Mouse (Mus musculus) spleen, adult 2 months (tissue): ENCODE results near the gene Cacna1f. TPM values are rescaled to one million over a fixed set of nuclear protein-coding genes. Genes with fewer than 3 reads are reported as not detected.
A peak's percentile ranks its signal among the peaks of the same experiment; 100 is the strongest.

Source experiments
- DNase-seq, 2 experiments: peaks; one replicate each; pipeline versions ENCODE4 v3.0.0 to v3.0.0-alpha.2; 2012 to 2021; ENCODE audit warnings: low spot score in 2 of 2, low read depth in 1 of 2
- H3K27ac ChIP-seq: fragments of 200-500 bp; 2 replicates; pipeline ENCODE4 v1.5.1; 2012; ENCODE audit warnings: low read length, inconsistent platforms; ENCODE audit not compliant: insufficient read depth
- H3K27me3 ChIP-seq: fragments of 200-500 bp; 2 replicates; pipeline ENCODE4 v1.6.1; 2012; ENCODE audit warnings: mild to moderate bottlenecking, moderate library complexity, low read length, inconsistent platforms; ENCODE audit not compliant: control insufficient read depth, insufficient read depth
- H3K36me3 ChIP-seq: fragments of 200-500 bp; 2 replicates; pipeline ENCODE4 v1.6.1; 2012; ENCODE audit warnings: mild to moderate bottlenecking, low read length, inconsistent platforms; ENCODE audit not compliant: control insufficient read depth, insufficient read depth
- H3K4me1 ChIP-seq: fragments of 200-500 bp; 2 replicates; pipeline ENCODE4 v1.6.1; 2011; ENCODE audit warnings: inconsistent platforms; ENCODE audit not compliant: control insufficient read depth, insufficient read depth, insufficient read length
- H3K4me3 ChIP-seq: fragments of 200-500 bp; 2 replicates; pipeline ENCODE4 v1.5.1; 2011; ENCODE audit warnings: mild to moderate bottlenecking, inconsistent platforms; ENCODE audit not compliant: insufficient read depth, insufficient read length; ENCODE audit errors: extremely low read depth
- CTCF ChIP-seq: fragments of 200-500 bp; IDR thresholded peaks from 2 replicates; pipeline ENCODE4 v1.5.1; 2011; ENCODE audit warnings: mild to moderate bottlenecking, inconsistent platforms; ENCODE audit not compliant: insufficient read depth, insufficient read length, insufficient replicate concordance; ENCODE audit errors: extremely low read depth
- POLR2A ChIP-seq: fragments of 200-500 bp; IDR thresholded peaks from 2 replicates; pipeline ENCODE4 v1.6.1; 2011; ENCODE audit warnings: low read depth, low read length, inconsistent platforms
- WGBS: fragments of 180-500 bp; shearing (Covaris S2); methylation state at CpG from one replicate; pipeline ENCODE4 v1.1.7; 2018; 5-methylcytosine and 5-hydroxymethylcytosine counted together
- polyA plus RNA-seq: library from polyadenylated mRNA; depleted of rRNA; stranded (reverse); fragments of >200 nt; gene quantifications from 2 replicates; pipeline ENCODE4 v1.2.3, GENCODE M21; 2012

Gene Cacna1f
- polyA plus RNA-seq, 1 experiment, result 0.09 TPM

- TF ChIP-seq POLR2A (peak; percentile 74), CTCF (no peak)
- Histone ChIP-seq H3K27ac (peak overlapping the region; percentile 97), H3K36me3 (no peaks in the 10 kb centered on the region), H3K4me3 (peak overlapping the region; percentile 60), H3K27me3 (no peaks in the 10 kb centered on the region), H3K4me1 (peaks cover 10% of the 10 kb centered on the region)
- 30% methylated on average over 25 of the region's 25 CpGs for WGBS
- DNase-seq, result peak; percentile 76 to 91
Observed at GRCm38 (mm10) chrX:7648671-7649304, 41.9 kb downstream of the Cacna1f start.

GRCm38 (mm10) chrX:7657221-7657639 is 50.3 kb downstream of the Cacna1f start, which contains the start of gene Prickle3:
Gene Prickle3, plus strand, starts transcription at chrX:7657260.
- TF ChIP-seq CTCF (no peak), POLR2A (peak; percentile 40)
- H3K4me3 ChIP-seq, result peak within 1 kb of the TSS; percentile 76
- H3K27ac ChIP-seq, result peak within 1 kb of the TSS; percentile 74
- no peaks in the 10 kb centered on the region for H3K36me3 ChIP-seq
- 20% methylated on average over 26 of the region's 26 CpGs for WGBS
- no peaks in the 10 kb centered on the region for H3K27me3 ChIP-seq
- peak in 1 of 2 experiments; percentile 51 for DNase-seq
- H3K4me1 ChIP-seq, result peaks cover 16% of the 10 kb centered on the region

GRCm38 (mm10) chrX:7658031-7658784 is 51.3 kb downstream of the Cacna1f start:
- peaks cover 15% of the 10 kb centered on the region for H3K4me1 ChIP-seq
- no peaks in the 10 kb centered on the region for H3K27me3 ChIP-seq
- WGBS, result 39% methylated on average over 15 of the region's 15 CpGs
- H3K27ac ChIP-seq, result peak overlapping the region; percentile 4; the same call in 1 of the 2 replicates
- H3K36me3 ChIP-seq, result no peaks in the 10 kb centered on the region
- no peak for DNase-seq
- no peak overlapping the region; the same call in 1 of the 2 replicates for H3K4me3 ChIP-seq
- no peak for TF ChIP-seq CTCF

GRCm38 (mm10) chrX:7658785-7659589 is 52.1 kb downstream of the Cacna1f start:
- 72% methylated on average over 11 of the region's 11 CpGs for WGBS
- H3K27me3 ChIP-seq, result no peaks in the 10 kb centered on the region
- H3K27ac ChIP-seq, result no peak overlapping the region
- peaks cover 10% of the 10 kb centered on the region for H3K4me1 ChIP-seq
- TF ChIP-seq CTCF, result no peak
- TF ChIP-seq POLR2A, result no peak
- H3K36me3 ChIP-seq, result no peaks in the 10 kb centered on the region
- DNase-seq, result no peak
- no peak overlapping the region for H3K4me3 ChIP-seq

- H3K27ac ChIP-seq, result no peak overlapping the region
Observed at GRCm38 (mm10) chrX:7661086-7661485, 54.2 kb downstream of the Cacna1f start.

GRCm38 (mm10) chrX:7662936-7663335 is 56.1 kb downstream of the Cacna1f start:
- Histone ChIP-seq H3K4me1 (peaks cover 6% of the 10 kb centered on the region), H3K36me3 (peaks cover 12% of the 10 kb centered on the region), H3K27ac (no peak overlapping the region), H3K27me3 (no peaks in the 10 kb centered on the region), H3K4me3 (no peak overlapping the region)
- DNase-seq, result no peak
- TF ChIP-seq POLR2A (no peak), CTCF (no peak)
- WGBS, result 70% methylated on average over 3 of the region's 3 CpGs

More at GRCm38 (mm10) chrX:7661086-7661485, 54.2 kb downstream of the Cacna1f start:
- no peaks in the 10 kb centered on the region for H3K27me3 ChIP-seq
- DNase-seq, result no peak
- 84% methylated on average over 4 of the region's 4 CpGs for WGBS
- H3K4me1 ChIP-seq, result peaks cover 10% of the 10 kb centered on the region
- peaks cover 2% of the 10 kb centered on the region for H3K36me3 ChIP-seq
- TF ChIP-seq CTCF (no peak), POLR2A (no peak)
- H3K4me3 ChIP-seq, result no peak overlapping the region
